Mouse (Mus musculus) G1E (cell line): ENCODE measurements around the gene Fbxw11.

ENCODE experiments used
- CTCF ChIP-seq: IDR thresholded peaks from 2 replicates; pipeline ENCODE4 v1.5.1; 2012; ENCODE audit warnings: low read depth, low read length, inconsistent platforms, mixed read lengths
- GATA1 ChIP-seq: IDR thresholded peaks from 2 replicates; pipeline ENCODE4 v1.6.1; 2012; ENCODE audit warnings: borderline replicate concordance, low read length, inconsistent platforms, mixed read lengths

DNA sequence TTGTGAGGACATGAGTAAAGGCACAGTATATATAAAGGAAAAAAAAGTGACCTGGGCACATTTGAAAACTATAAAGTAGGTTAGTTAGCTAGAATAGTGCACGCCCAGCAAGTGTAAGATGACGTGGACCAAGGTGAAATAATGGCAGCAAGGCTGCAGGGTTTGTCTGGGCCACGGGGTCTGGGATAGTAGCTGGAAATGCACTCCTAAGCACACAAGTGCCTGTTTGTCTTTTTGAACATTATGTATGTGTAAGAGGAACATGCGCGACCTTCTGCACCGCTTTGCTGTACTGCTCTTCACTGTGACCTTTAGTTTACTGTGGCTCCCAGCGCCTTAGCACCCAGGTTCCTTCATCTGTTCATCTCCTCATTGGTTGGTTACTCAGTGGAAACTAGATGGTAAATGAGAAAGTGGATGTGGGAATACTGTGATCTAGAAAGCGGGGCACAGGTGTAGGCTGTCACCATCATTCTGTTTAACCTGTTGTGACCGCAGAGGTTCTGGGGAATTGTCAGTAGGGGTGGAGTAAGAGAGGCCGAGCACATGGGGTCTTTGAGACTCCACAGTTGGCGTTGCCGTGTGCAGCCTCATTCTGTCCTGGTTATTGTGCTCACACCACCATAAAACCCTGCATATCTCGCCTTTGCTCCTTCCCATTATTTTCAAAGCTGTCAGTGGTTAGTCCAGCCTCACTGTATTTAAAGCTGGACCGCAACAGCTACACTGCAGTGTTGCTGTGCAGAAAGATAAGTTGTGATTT lies 66.4 kb downstream of the Fbxw11 start:
- TF ChIP-seq GATA1 (no peak), CTCF (no peak)
